Mouse (Mus musculus) cerebellum, postnatal 25 days (tissue): ENCODE results near the gene Slc25a11.

Experiments
- DNase-seq, 2 experiments: peaks; one replicate each; pipeline ENCODE4 v3.0.0; 2021; ENCODE audit warnings: mixed read lengths in 2 of 2

Slc25a11 gene

DNA sequence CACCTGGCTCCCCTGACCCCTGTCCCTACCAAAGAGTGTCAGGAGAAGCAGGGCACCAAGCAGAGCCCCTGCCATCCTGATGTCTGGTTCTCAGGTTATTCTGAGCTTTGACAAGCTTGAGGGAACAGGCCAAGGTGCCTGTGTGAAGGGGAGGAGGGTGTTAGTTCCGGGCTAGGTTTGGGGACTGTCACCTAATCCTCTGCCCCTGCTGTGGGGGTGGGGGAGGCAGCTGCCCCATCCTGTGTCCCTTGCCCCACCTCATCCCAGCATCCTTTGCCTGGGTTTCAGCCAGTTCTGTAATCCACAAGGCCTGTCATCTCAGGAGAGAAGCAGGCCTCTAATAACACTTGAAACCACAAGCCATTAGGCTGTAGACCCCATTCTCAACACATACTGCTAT, 28.2 kb downstream of the Slc25a11 start, which contains the start of gene Chrne:
TSS of gene Chrne (minus strand) at position 116 of the 400 bp plus-strand sequence.
- DNase-seq: no peak

DNA sequence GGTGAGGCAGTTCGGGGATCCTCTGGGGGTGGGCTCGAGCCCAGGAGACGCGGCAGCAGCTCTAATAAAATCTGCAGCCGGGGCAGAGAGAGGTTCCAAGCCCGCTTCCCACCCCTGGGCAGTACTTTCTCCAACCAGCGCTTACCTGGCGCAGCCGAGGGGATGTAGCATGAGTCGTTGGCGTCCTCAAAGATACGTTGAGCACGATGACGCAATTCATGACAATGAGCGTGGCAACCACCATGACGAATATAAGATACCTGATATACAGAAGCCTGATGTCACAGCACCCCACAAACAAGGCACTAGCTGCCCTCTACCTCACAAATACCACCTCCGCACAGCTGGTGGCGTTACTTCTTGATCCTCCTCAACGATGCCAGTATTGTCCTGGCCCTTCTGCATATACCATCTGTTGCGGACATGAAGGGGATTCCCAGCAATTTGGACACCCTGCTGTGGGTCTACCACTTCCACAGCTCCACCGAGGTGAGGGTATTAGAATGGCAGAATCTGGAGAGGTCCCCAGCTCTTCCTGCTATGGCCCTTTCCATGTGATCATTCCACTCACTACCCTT, 31.7 kb downstream of the Slc25a11 start, which contains the start of gene 4930544D05Rik:
TSS of gene 4930544D05Rik (plus strand) at position 333 of the 578 bp plus-strand sequence.
- DNase-seq: no peak

DNA sequence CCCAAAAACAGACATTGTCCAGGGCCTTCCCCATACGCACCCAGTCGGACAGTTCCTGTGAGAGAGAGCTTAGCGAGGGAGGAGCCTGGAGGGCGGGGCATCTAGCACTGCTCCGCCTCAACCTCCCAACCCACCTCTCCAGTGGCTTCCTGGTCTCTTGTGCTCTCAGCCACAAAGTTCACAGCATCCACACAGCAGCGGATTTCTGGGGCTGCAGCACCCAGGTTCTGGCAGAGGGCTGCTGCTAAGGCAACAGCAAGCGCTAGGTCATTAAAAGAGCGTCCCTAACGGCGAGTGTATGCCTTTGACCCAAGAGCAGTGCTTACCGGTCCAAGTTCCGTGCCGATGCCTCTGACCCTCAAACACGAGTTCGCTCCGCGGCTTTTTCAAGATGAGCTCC, 32.2 kb downstream of the Slc25a11 start:
- DNase-seq: peak; percentile 39 to 56

DNA sequence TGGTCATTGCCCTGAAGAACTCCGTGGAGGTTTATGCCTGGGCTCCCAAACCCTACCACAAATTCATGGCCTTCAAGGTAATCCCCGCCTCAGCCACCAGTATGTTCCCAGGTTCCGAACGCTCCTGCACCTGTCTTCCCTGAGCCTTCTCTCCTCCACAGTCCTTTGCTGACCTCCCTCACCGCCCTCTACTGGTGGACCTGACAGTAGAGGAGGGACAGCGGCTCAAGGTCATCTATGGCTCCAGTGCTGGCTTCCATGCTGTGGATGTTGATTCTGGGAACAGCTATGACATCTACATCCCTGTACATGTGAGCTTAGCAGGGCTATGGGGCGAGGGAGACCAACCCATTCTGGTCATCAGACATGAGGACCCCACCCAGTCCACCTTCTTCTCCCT, 34.8 kb downstream of the Slc25a11 start:
- DNase-seq: peak in 1 of 2 experiments; percentile 35

DNA sequence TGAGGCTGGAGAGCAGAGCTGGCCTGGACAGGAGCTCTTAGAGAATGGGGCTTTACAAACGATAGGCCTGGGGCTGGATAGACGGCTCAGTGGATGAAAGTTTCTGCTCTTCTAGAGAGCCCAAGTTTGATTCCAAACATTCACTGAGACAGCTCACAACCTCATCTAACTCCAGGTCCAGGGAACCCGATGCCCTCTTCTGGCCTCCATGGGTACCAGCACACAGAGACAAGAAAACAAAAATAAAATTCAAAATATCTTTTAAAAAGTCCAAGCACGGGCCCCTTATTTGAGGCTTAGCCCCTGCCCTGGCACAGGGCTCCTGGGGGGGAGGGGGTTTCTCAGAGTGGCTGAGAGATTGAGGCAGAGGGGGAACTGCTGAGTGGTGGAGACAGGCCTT, 36.5 kb downstream of the Slc25a11 start:
- no peak for DNase-seq

DNA sequence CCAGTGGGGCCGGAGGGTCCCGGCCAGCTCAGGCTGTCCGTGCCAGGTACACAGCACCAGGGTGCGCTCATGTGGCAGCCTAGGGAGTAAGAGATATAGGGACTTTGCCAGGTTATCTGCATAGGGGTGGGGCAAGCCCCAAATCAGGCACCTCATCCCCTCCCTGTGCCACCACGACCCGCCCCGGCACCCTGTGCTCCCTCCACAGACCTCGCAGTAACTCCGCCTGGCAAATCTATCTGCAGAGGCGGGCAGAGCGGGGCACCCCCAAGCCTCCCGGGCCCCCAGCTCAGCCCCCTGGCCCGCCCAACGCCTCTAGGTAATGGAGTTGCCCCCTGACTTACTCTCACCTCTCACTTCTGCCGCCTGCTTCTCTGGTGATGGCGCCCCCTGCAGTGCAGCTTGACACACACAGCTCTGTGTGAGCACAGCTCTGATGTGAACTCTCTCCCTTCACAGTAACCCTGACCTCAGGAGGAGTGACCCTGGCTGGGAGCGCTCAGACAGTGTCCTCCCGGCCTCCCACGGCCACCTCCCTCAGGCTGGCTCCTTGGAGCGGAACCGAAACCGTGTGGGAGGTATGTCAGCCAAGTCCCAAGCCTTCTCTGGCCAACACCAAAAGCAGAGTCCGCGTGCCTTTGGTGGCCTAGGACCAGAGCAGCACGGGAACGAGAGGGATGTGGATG, 38.8 kb downstream of the Slc25a11 start:
- peak in 1 of 2 experiments; percentile 49 for DNase-seq

DNA sequence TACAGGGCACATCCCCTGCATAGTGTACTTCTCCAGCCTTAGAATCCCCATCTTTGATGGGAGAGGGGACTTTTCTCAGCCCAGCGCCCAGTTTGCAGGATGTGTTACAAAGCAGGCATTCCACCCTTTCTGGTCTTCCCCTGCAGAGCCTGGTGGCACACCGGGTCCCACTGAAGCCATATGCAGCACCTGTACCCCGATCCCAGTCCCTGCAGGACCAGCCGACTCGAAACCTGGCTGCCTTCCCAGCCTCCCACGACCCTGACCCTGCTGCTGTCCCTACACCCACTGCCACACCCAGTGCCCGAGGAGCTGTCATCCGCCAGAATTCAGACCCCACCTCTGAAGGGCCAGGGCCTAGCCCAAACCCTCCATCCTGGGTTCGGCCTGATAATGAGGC, 39.7 kb downstream of the Slc25a11 start:
- no peak for DNase-seq

DNA sequence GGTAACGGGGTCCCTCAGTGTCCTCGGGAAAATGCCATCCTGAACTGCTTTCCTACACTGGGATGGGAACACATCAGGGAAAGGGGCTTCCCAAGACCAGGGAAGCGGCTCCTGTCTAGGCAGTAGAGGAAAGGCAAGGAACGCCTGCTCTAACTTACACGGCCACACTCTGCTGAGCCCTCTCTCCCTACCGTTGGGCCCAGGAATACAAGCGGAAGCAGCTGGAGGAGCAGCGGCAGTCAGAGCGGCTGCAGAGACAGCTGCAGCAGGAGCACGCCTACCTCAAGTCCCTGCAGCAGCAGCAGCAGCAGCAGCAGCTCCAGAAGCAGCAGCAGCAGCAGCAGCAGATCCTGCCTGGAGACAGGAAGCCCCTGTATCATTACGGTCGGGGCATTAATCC, 40.6 kb downstream of the Slc25a11 start:
- DNase-seq: no peak

DNA sequence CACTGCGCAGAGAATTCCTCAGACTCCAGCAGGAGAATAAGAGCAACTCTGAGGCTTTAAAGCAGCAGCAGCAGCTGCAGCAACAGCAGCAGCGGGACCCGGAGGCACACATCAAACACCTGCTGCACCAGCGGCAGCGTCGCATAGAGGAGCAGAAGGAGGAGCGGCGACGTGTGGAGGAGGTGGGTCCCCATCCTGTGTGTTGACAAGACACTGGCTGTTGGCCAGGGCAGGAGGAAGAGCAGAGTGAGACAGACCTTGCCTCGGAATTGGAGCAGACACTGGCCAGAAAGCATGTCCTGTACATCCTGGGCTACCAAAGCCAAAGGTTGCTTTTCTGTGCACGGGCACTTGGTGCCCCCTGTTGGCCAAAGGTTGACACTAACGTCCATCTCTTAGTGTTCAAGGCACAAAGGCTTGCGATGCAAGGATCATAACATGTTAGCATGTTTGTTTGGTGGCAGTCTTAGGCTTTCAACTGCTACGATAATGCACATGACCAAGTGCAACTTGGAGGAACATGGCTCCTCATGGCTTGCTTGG, 42.2 kb downstream of the Slc25a11 start:
- peak; percentile 82 to 89 for DNase-seq

DNA sequence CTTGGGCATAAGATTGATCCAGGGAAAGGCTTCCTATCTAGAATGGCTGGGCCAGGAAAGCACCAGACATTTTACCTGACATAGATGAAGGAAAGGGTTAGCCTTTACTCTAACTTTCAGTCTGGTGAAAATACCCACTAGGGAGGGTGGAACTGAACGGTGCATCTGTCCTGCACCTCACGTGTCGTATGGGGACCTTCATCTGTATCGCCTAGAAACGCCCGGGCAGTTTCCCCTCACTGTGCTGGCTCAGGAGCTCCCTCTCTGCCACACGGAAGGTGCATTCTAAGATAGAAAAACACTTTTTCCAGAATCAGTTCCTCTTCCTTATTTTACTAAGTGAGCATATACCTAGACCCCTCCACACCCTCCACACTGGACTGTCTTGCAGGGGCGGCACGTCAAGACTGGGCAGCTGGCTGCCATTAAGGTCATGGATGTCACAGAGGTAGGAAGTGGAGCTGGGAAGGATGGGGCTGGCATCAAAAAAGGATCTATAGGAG, 48.8 kb downstream of the Slc25a11 start:
- DNase-seq: no peak

DNA sequence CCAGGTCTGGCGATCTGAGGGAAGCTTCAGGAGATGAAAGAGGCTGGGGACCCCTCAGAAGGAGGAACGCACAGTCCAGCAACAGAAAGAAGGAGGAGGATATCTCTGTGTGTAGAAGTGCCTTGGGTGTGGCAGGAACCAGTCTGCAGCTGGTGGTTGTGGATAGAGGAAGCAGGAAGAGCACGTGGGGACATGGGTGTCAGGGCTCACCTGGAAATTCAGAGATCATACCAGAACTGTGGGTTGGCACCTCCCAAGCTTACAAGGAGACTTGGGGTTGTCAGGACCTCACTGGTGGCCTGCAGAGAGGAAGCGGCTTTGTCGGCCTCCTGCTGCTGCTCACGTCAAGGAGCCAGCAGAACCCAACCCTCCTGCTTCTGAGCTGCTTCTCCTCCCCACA, 50.0 kb downstream of the Slc25a11 start:
- no peak for DNase-seq

DNA sequence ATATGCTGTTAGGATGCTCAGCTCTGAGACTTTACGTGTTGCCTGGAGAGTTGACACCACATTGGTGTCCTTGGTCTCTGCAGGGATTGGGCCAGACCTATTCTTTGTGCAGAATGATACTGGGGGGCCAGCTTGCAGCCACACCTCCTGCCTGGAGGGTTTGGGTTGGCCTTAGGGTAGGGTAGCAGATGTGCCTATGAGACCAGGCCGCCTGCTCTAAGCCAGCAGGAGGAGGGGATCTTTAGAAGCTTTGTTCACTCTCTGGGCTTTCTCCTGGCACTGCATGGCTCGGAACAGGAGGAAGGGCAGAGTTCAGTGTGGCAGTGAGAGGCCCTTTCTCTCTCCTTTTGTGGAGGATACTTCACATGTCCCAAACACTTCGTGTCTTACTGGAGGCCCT, 51.2 kb downstream of the Slc25a11 start:
- DNase-seq: no peak

DNA sequence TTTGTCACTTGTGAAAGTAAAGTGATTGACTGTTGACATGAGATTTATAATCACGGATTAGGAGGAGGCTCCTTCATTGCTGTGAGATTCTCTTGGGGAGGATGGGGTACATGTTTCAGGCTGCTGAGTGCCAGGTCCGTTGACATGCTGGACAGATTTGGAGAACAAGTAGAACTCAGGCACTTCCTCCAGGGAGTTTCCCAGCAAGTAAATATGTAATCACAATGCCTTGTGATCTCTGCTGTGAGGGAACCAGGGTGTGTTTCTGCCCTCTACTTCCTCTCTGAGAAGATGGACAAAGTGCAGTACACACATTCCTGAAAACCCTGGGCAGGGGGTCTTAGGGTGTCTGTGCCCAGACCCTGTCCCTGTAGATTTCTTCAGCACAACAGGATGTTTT, 51.6 kb downstream of the Slc25a11 start:
- no peak for DNase-seq

DNA sequence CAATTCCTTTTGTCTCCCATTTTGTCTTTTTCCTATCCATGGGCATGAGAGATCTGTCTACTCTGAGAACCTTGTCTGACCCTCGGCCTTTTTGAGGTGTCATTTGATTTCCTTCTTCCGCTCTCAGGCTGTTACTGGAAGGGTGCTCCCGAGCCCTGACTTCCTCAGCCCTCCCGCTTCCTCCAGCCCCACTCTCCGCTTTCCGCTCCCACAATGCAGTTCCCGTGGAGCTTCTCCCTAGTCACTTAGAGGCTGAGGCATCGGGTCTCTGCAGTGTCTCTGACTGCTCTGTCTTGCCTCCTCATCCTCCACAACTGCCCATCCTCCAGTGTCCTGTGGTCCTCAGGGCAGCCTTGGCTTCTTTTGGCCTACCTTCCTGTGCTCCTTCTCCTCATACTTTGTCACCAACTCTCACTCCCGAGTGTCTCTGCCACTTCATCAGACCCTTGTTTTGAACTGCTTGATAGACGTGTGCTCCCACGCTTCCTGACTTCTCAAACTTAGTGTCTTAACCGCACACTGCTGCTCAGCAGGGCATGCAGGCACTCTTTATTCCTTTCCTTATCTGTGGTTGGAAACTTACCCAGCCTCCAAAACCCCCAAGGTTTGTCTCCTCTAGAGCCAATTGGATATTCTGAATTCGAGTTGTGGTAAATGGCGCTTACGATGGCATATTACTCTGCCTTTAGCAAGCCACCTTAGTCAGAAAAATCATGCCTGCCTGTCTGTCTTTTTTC, 52.9 kb downstream of the Slc25a11 start:
- DNase-seq: no peak
